Mouse (Mus musculus) stomach, postnatal 0 days (tissue): ENCODE data around the gene Sprr1b.

ENCODE experiments used
- CTCF ChIP-seq: IDR thresholded peaks from 2 replicates; pipeline ENCODE4 v1.5.1; 2016; ENCODE audit warnings: antibody characterized with exemption, low read depth, mild to moderate bottlenecking, moderate library complexity
- EP300 ChIP-seq: optimal IDR thresholded peaks from 2 replicates; pipeline ENCODE3; 2016; ENCODE audit warnings: antibody characterized with exemption

- TF ChIP-seq EP300 (no peak), CTCF (no peak)
Observed at GRCm38 (mm10) chr3:92440177-92440576, 1.6 kb upstream of the Sprr1b start.
